Mouse (Mus musculus) hematopoietic stem cell, adult 5-6 weeks (primary cell): ENCODE measurements at regions not wholly inside any gene's neighbourhood (a gene's known extent, or its start where the extent isn't known, plus 50 kb on each side); places are given as distances from the start of the nearest gene placed in this dataset.
A peak's percentile ranks its signal among the peaks of the same experiment; 100 is the strongest.

Source experiments
- ATAC-seq, 2 experiments: fragments of 125-278 bp in 1 of 2; replicated peaks in 1 of 2; 2 replicates each; pipeline ENCODE4 v1.8.0; 2016 to 2017; ENCODE audit warnings: inconsistent platforms in 2 of 2, mild to moderate bottlenecking in 2 of 2, moderate number of reproducible peaks in 2 of 2, low read depth in 1 of 2, moderate TSS enrichment in 1 of 2; ENCODE audit not compliant: low FRiP score in 2 of 2, poor library complexity in 2 of 2, severe bottlenecking in 2 of 2, insufficient read depth in 1 of 2, low TSS enrichment in 1 of 2

GRCm38 (mm10) chr11:19470648-19471341, 452.0 kb upstream of the Meis1 start:
- ATAC-seq, result peak; percentile 68 to 71; a peak in 3 of 4 replicates

DNA sequence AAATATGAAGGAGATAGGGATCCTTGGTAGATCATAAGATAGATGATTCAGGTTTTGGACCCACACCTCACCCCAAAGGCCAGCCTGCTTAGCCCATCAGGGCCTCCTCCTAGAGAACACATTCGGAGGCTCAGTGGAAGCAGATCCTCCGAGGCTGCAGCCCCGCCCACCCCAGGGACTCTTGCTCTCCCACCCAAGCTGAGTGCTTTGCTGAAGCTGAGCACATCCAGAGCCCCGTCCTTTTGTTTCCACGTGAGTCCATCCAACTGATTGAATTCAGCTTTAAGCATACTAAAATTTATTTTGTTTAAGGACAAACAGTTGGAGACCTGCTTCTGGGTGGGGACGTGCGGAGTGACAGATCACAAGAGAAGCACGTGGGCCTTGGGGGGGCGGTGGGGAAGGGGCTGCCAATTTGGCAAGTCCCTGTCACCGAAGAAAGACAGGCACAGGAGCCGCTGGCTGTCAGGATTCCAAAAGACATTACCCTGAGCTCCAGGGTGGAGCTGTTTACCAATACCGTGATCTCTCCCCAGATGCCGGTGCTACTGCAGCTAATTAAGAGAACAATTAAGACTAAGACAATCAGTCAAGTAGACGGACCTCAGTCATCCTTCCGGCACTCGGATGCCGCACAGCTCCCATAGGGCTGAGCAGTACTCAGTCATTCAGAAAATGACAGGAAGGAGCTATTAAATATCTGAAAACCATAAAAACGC, 448.9 kb upstream of the Spred2 start:
- no peak for ATAC-seq

DNA sequence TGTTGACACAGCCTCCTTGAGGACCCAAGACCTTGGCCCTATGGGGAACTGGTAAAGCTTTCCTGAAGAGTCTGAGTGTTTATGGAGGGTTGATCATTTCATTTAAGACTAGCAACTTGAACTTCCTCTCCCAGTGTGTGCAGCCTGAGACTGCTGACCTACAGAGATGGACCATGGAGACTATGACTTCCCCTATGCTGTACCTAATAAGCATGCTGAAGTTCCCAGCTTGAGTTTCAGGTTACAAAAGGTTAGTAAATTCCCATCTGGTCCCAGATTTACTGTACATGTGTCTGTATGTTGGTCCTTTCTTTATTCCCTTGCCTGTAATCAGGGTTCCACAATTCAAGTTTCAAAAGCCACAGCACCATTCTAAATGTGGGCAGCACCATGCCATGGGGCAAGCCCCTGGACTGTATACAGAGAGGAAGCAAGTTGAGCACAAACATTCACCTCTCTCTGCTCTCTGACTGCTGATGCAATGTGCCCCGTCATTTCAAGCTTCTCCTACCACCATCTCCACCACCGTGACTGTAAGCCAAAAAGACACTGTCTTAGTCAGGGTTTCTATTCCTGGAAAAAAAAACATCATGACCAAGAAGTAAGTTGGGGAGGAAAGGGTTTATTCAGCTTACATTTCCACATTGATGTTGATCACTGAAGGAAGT, 431.0 kb upstream of the Spred2 start:
- ATAC-seq, result peak in 1 of 2 experiments; percentile 22; a peak in 1 of 4 replicates

GRCm38 (mm10) chr11:19521721-19522120, 402.5 kb upstream of the Spred2 start:
- no peak for ATAC-seq

- ATAC-seq, result no peak
Measured at GRCm38 (mm10) chr11:19523853-19524487, 400.2 kb upstream of the Spred2 start.

- no peak for ATAC-seq
Measured at GRCm38 (mm10) chr11:19529126-19529525, 395.0 kb upstream of the Spred2 start.

- ATAC-seq, result no peak
Measured at GRCm38 (mm10) chr11:19530652-19531051, 393.5 kb upstream of the Spred2 start.

DNA sequence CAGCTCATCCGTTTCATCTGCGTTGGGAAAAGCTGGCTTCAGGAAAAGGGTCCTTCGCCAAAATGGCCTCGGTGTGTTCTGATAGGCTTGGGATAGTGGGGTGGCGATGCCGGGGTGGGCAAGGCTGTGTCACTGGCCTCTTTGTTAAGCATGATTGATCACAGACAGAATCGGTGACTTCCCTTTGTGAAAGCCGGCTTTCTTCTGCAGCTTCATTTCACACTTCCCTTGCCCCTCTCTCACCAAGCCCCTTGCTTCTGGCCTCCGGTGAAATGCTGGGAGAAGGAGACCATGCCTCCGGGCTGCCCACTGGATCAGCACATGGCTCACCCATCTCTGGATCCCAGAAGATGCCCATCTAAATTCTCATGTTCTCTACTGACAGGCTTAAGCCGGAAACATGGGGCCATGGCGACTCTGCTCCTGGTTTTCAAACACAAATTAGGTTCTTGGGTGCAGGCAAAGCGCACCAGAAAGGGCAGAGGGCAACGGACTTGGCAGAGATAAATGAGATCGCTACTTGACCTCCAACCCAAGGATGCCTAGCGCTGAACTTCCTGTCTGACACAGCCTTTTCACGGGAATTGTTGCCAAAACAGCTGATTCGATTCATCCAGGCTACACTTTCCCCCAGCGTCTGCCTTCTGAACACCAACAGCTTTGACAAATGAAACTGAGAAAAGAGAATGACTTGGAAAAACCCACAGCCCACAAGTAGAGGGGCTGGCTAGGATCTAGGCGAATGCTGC, 392.7 kb upstream of the Spred2 start:
- ATAC-seq, result no peak

GRCm38 (mm10) chr11:19532867-19533266, 391.3 kb upstream of the Spred2 start:
- ATAC-seq, result no peak

GRCm38 (mm10) chr11:19533701-19534100, 390.5 kb upstream of the Spred2 start:
- peak; percentile 87 to 92 for ATAC-seq

- ATAC-seq, result peak in 1 of 2 experiments; percentile 60; a peak in 1 of 4 replicates
Measured at GRCm38 (mm10) chr11:19535215-19535614, 389.0 kb upstream of the Spred2 start.

DNA sequence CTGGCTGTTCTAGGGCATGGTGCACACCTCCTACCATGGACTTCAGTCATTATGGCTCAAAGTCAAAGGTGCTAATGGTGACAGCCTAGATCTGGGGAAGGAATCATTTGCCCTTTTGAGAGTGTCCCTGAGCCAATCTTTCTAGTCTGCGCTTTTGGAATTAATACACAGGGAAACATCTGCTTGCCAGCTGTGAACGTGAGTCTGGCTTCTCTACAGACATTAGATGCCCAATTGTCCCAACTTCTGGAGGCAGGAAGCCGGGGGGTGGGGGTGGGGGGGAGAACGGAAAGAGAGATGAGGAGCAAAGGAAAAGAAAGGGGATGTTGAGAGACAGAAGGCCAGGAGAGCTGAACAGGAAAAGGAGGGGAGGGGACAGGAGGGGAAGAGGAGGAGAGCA, 377.9 kb upstream of the Spred2 start:
- no peak for ATAC-seq

- no peak for ATAC-seq
Measured at GRCm38 (mm10) chr11:19554316-19554946, 369.7 kb upstream of the Spred2 start.

DNA sequence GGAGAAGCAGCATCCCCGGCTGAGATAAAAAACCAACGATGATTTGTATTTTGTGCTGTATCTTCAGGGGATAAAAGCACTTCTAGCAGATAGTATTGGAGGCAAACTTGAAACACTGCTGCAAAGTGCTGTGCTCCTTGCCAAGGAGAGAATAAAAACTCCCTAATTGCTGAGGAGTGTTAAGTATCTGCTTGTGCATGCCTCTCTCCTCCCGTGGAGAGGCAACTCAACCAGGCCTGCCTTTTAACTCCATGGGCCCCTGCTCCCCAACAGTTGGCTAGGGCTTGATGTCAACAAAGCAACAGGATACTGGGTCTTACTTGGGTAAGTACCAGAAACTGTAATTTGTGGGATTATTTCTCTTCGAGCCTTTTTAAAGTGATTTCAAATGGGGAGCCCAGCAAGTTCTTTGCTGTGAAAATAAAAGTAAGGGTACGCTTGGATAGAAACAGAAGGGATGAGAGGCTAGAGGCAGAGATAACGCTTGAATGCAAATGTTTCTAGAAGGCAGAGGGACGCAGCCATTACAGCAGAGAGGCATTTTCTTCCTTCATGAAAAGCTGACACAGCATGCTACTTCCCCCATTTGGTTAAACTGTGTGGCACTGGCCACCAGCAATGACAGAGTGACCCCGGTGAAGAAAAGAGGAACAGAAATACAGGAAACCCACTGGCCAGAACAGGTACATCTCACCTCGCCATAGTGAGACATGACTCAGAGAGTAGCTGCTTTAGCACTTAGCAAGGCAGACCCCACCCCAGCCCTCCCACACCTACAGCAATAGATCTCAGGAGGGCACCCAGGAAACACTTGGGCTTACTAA, 369.0 kb upstream of the Spred2 start:
- peak; percentile 86 to 89 for ATAC-seq

DNA sequence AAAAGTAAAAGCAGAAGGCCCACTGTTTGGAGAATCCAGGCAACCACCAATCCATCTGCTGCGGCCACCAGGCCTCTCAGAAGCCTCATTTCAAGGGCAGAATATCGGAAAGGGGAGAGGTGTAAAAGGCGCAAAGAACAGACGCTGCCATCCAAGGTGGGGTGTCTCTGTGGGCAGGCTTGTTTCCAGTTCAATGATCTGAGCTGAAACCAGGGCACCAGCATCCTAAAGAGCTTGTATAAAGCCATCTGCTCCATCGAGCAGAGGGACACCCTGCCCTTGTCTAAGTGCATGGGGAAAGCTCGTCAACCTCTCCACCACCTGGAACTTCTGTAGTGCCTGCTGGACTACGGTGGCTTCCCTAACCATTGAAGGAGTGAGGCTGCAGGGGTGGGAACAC, 363.7 kb upstream of the Spred2 start:
- ATAC-seq, result no peak

GRCm38 (mm10) chr11:19562668-19563067, 361.5 kb upstream of the Spred2 start:
- peak; percentile 66 to 80 for ATAC-seq
